Mouse (Mus musculus): Measurements from ENCODE around the gene Heg1. TPM values are rescaled to one million over a fixed set of nuclear protein-coding genes. Genes with fewer than 3 reads are reported as not detected.
A peak's percentile ranks its signal among the peaks of the same experiment; 100 is the strongest.

Gene Heg1
- total RNA-seq, 2 experiments from 2014 or later, result 136 to 157 TPM

DNA sequence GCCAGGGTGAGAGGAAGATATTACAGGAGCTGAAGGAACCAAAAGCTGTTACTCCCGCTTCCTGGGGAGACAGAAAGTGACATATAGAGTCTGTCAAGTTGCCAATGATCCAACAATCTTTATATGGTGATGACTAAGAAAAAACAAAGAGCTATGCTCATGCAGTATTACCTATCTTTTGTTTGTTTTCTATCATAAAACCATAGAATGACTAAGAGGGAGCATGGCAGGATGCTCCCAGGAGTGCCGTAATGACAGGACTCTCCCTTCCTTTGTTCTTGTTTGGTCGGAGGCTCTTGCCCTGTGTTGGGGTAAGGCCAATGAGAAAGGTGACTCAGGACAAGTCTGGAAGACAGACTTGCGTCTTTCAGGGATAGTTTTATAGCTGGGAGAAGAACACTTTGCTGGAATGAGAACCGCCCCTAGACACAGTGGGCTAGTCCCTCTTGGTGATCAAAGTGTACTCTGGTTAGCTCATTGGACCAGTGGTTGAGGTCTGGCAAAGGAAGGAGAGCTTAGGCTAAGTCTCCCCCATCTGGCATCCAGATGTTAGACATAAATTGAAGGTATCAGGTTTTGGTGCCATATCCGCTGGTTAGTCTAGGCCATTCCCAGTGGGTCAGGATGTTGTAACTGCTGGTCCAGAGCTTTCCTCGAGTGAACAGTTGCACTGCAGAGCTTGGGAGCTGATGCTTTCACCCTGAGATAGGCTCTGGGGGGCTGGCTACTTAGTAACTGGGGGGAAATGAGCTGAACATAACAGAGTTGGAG, 55.0 kb downstream of the Heg1 start:
- no peak for DNase-seq
- intact Hi-C loops (cut with DNase I), result loop anchor here (1.0 kb wide), 1 partner anchor 179 kb away; no protein-coding TSS in a partner anchor

DNA sequence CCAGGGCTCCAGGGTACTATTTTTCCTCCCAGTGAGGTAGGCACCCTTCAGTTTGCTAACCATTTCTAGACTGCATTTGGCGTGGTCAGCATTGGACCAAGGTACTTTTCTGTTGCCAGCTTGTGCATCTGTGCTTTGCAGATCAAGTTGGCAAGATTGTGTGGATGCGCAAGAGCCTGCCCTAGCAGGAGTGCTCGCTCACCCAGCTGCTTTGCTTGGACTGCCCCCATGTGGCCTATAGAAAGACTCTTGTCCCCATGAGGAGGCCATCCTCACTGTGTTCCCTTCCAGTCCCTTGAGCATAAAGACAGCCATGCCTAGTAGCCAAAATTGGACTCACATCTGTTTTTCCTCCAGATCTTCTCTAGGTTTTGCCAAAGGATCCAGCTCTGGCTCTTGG, 55.6 kb downstream of the Heg1 start:
- intact Hi-C loops (cut with DNase I), result loop anchor here (1.0 to 5.0 kb wide), 2 partner anchors 180 to 433 kb away; no protein-coding TSS in a partner anchor
- peak; percentile 50 to 53 for DNase-seq

GRCm38 (mm10) chr16:33740416-33740815, 56.2 kb downstream of the Heg1 start:
- intact Hi-C loops (cut with DNase I), result loop anchor here (5.0 kb wide), 1 partner anchor 433 kb away; no protein-coding TSS in a partner anchor
- no peak for DNase-seq

- intact Hi-C loops (cut with DNase I), result loop anchor here (5.0 kb wide), 1 partner anchor 434 kb away; no protein-coding TSS in a partner anchor
- no peak for DNase-seq
Observed at GRCm38 (mm10) chr16:33741795-33742194, 57.6 kb downstream of the Heg1 start.

- intact Hi-C loops (cut with DNase I), result loop anchor here (5.0 kb wide), 1 partner anchor 435 kb away; no protein-coding TSS in a partner anchor
- DNase-seq, result no peak
Observed at GRCm38 (mm10) chr16:33742233-33742632, 58.1 kb downstream of the Heg1 start.

DNA sequence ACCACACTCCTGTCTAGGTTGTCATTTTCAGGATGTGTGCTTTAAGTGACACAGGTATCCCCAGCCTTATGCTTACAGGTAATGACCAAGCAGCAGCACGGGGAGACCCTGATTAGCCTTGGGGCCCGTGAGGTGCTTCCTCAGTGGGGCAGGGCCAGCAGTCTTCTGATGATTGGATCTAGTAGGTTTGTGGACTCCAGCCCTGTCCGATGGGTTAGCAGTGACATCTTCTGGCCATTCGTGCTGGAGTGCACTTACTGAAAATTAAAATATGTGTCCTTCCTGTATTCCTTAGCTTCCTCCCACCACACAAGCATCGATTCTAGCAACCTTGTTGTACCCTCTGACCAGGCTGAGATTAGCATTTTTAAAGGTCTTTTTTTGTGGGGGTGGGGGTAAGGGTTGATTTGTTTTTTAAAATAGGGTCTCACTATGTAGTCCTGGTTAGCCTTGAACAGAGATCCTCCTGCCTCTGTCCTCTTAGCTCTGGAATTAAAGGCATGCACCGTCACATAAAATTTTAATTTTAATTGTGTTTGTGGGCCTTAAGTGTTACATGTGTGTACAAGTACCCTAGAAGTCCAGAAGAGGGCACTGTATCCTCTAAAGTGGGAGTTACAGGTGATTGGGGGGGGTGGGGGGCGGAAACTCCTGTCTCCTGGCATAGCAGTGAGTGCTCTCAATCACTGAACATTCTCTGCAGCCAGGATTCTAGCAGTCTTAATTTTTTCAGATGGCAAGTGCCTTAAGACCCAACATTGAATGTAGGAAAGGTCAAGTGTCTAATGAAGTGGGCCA, 60.7 kb downstream of the Heg1 start:
- no peak for DNase-seq
- intact Hi-C loops (cut with DNase I), result loop anchor here (2.0 to 5.0 kb wide), 2 partner anchors 52 to 438 kb away; no protein-coding TSS in a partner anchor

GRCm38 (mm10) chr16:33745457-33745856, 61.3 kb downstream of the Heg1 start:
- intact Hi-C loops (cut with DNase I), result loop anchor here (2.0 kb wide), 1 partner anchor 51 kb away; no protein-coding TSS in a partner anchor
- no peak for DNase-seq

DNA sequence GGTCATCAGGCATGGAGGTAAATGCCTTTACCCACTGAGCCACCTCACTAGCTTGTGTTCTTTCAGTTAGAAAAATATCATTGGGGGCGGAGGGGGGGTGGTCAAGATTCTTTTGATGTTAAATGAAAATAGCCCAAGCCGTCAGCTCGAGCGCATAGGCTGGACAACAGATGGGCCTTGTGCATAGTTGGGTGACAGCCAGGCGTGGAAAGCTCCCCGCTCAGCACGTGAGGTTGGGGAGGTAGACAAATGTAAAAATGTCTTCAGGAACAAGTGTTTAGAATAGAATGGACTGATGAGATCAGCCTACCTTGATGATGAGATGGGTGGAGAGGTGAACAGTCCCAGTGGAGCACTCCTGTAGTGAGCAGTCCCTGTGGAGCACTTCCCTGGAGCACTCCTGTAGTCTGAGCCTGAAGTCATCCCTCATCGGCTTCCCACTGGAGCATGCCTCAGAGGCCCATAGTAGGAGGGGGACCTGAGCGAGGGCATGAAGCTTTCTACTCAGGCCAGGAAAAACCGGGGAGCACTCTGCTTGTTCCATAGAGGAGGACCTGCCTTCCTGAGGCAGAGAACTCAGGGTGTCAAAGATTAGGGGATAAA, 62.0 kb downstream of the Heg1 start:
- intact Hi-C loops (cut with DNase I), result no loop called here
- DNase-seq, result no peak

DNA sequence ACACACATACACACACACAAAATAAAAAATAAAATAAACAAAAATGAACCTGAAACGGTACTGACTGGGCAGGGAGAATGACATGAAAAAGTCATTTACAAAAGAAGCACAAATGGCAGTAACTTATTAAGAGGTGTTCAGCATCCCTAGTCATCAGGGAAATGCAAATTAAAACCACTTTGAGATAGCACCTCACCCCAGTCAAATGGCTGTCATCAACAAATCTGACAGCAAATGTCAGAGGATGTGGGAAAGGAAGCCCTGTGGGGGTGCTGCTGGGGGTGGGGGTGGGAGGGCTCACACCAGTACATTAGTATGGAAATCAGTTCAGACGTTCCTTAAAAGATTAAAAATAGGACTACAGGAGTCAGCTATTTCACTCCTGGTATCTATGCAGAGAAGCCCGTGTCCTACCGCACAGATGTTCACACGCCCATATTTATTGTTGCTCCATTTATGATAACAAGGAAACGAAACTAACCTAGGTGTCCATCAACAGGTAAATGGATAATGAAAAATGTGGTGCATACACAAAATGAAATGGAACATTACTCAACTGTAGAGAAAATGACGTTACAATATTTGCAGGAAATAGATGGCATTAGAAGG, 63.3 kb downstream of the Heg1 start:
- intact Hi-C loops (cut with DNase I), result no loop called here
- no peak for DNase-seq

DNA sequence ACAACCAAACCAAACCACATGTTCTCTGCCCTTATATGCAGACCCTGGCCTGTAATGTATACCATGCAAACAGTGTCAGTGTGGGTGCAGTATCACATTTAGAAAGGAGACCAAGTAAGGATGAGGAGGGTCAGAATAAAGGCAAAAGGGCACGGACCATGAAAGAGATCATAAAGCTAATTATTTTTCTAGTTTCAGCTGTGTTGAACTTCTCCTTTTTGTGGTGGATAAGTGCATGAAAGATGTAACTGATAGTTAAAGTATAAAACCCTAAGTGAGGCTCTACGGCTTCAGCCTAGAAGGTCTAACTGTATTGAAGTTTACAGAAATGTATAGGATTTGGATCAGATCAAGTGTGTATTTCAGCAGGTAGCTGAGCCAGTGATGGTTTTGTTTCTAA, 63.8 kb downstream of the Heg1 start:
- intact Hi-C loops (cut with DNase I), result no loop called here
- no peak for DNase-seq

GRCm38 (mm10) chr16:33751152-33751551, 67.0 kb downstream of the Heg1 start:
- intact Hi-C loops (cut with DNase I), result no loop called here
- DNase-seq, result no peak

DNA sequence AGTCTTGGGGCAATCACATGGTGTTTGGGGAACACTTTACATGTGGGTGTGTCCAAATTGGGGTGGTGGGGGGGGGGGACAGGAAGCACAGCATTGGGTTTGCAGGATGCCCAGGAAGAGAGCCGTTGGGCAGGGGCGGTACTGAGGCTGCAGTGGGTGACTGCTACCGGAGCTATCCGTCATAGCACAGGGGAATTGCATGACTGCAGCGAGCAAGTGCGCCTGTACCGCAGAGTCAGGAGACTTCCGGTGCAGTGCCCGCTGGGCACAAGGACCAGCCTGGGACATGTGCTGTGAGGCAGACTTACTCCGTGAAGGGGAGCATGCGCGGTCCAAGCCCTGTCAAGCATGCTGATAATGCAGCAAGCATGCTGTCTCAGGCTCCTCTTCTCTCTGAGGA, 67.4 kb downstream of the Heg1 start:
- intact Hi-C loops (cut with DNase I), result no loop called here
- no peak for DNase-seq

DNA sequence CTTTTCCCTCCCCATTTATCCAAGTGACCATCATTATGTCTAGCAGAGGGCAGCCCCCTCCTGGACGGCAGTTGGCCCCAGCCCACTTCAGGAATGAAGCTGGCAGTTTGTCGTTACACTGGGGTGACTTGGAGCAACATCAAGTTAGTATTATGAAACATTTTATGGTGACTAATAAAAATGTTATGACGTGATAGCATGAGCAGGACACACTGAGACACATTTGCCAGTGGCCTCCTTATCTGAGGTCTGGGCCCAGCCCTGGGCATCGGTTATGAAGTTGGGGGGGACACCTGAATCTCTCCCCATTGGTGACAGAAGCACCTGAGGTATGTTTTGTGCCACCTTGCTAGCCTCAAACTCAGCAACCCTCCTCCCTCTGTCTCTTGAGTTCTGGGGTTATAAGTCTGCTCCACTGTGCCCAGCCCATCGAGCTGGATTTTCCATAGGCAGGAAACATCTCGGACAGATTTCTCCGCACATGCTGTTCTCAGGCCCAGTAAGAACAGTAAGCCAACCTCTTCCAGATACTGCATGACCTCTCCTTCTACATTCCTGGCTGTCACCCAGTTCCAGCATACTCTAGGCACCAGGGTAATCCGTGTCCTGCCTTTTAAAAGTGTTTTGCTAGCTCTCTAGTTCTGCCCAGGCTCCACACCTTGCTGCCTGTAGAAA, 68.9 kb downstream of the Heg1 start:
- DNase-seq, result peak in 1 of 2 experiments; percentile 61
- intact Hi-C loops (cut with DNase I), result no loop called here

DNA sequence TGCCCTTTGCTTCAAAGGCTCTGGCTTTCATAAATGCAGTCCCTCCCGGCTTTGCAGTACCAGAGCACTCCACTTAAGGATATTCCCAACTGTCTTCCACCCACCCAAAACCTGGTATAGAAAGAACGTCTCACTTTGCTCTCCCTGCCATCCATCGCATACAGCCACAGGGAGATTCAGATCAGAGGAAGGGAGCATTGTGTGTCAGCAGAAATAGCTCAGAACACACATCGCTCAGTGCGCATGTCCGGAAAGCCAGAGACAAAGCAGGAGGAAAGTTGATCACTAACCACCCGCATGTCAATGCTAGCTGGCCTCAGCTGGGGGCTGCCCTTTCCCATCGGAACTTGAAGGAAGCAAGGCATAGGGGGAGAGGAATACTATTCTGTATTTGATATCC, 71.1 kb downstream of the Heg1 start:
- DNase-seq, result no peak
- intact Hi-C loops (cut with DNase I), result no loop called here

DNA sequence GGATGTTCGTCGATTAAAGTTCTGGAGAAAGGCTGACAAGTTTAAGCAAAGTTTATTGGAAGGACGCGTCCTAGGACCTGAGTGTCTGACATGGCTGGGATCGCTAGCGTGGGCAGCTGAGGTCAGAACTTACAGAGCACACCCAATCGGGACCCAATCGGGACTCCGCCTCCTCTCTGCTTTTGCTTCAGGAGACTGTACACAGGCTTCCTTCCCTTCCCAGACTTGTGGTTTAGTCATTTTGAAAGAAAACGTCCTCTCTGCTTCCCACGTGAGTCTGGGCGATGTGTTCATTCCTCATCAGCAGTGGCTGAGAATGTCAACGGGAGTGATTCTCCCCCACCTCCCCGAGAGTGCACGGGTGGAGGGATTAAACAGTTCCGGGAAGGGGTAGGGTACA, 71.8 kb downstream of the Heg1 start:
- intact Hi-C loops (cut with DNase I), result no loop called here
- DNase-seq, result no peak

DNA sequence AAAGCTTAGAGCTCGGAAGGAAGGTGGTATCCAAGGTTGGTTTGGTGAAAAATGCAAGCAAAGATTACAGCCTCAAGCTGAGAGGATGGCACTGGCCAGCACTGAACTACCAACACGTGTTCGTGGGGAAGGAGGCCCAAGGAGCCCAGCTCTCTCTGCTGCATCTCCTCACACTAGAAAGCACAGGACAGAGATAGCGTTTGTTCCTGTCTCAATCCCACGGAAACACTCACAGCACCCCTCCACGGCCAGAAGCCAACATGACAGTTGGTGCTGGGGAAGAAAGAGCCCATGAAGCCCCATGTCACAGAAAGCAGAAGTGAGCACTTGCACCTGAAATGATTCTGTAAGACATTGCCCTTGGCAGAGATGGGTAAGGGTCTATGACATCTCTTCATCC, 72.2 kb downstream of the Heg1 start:
- intact Hi-C loops (cut with DNase I), result no loop called here
- no peak for DNase-seq

DNA sequence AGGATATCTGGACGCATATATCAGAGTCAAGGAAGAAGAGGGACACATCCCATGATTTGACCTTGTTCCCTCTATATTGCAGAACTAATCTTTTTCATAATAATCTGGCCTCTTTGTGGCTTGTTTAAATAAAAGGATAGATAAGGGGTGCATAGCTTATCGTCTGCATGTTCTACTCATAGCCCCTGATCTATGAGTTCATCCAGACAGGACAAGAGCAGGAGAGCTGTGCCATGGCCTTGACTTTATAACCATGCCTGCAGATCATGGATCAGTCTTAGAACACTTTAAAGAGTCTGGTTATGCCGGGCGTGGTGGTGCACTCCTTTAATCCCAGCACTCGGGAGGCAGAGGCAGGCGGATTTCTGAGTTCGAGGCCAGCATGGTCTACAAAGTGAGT, 75.0 kb downstream of the Heg1 start:
- no peak for DNase-seq
- intact Hi-C loops (cut with DNase I), result no loop called here

DNA sequence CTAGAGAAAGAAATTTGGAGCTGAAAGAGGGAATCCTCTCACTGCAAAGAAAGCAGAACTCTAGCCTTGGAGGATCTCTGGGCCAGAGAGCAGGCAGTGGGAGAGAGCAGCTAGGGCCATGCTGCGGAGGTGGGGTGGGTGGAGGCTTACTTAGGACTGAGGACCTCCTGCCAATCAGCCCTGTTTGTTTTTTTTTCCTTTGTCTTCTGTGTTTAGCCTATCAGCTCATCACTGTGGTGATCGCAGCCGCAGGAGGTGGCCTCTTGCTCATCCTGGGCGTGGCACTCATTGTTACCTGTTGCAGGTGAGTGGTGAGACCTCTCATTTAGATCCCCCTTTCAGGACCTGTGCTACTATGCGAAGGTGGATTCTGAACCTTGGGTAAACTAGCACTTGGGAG, 76.4 kb downstream of the Heg1 start:
- no peak for DNase-seq
- intact Hi-C loops (cut with DNase I), result no loop called here

GRCm38 (mm10) chr16:33760996-33761395, 76.8 kb downstream of the Heg1 start:
- no peak for DNase-seq
- intact Hi-C loops (cut with DNase I), result no loop called here

GRCm38 (mm10) chr16:33764501-33765193, 80.5 kb downstream of the Heg1 start:
- DNase-seq, result no peak
- intact Hi-C loops (cut with DNase I), result no loop called here

Measured in heart, postnatal 36 days (tissue).